Mouse (Mus musculus) adrenal gland, postnatal 4 days (tissue): Measurements from ENCODE around the gene Izumo4. TPM values are rescaled to one million over a fixed set of nuclear protein-coding genes. Genes with fewer than 3 reads are reported as not detected.

Source experiments
- DNase-seq, 2 experiments: peaks; one replicate each; pipeline ENCODE4 v3.0.0; 2021 to 2022; ENCODE audit warnings: low spot score in 2 of 2, mixed read lengths in 2 of 2
- long read RNA-seq, 2 experiments: library from polyadenylated mRNA; stranded (forward); transcript quantifications; one replicate each; pipeline ENCODE4 v2.0.0; 2021
- total RNA-seq, 2 experiments: library from RNA; stranded (reverse); gene quantifications; 2 replicates each; pipeline ENCODE4 v1.2.3; 2021

Izumo4 gene
- 10 to 100 TPM; 18.3 to 24.9 TPM for total RNA-seq
- long read RNA-seq, experiment 1, partial matches to known transcripts = 0 of 5 reads
- long read RNA-seq, experiment 1, other reads (novel, unspliced or antisense) = 5 of 5 reads
- long read RNA-seq, experiment 2, partial matches to known transcripts = 2 of 18 reads
- long read RNA-seq, experiment 2, other reads (novel, unspliced or antisense) = 16 of 18 reads

DNA sequence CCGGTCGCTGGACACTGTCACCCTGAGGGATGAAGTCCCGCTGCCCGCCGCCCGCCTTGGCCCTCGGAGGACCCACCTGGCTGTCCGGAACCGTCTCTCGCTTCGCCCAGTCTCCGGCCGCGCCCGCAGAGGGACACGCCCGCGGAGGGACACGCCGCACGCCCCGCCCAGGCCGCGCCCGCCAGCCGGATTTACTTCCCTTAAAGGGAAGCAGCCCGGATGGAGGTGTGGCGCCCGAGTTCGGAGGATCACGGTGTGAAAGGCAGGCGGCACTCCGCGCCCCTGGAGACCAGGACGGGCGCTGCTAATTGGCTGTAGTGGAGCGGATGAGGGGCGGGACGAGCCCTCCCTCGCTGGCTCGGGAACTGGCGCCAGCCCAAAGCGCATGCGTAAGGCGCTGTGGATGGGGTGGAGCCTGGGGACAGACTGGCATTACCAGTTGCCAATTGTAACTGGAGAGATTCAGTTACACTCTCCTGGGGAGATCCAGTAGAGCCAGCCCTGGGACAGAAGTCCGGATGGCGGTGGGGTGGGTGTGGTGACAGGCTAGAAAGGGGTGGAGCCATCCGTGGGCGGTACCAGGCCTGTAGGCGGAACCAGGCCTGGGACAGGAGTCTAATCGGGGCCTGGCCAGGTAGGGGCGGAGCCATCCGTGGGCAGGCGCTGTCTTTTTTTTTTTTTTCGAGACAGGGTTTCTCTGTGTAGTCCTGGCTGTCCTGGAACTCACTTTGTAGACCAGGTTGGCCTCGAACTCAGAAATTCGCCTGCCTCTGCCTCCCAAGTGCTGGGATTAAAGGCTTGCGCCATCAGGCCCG lies at the start of gene Izumo4, which contains the start of gene Mob3a:
Gene Izumo4 (plus strand): TSS at position 464 of the 815 bp plus-strand sequence.
Gene Mob3a (minus strand): TSS at position 257 of the 815 bp plus-strand sequence.
- DNase-seq = peak; percentile 96 to 98

DNA sequence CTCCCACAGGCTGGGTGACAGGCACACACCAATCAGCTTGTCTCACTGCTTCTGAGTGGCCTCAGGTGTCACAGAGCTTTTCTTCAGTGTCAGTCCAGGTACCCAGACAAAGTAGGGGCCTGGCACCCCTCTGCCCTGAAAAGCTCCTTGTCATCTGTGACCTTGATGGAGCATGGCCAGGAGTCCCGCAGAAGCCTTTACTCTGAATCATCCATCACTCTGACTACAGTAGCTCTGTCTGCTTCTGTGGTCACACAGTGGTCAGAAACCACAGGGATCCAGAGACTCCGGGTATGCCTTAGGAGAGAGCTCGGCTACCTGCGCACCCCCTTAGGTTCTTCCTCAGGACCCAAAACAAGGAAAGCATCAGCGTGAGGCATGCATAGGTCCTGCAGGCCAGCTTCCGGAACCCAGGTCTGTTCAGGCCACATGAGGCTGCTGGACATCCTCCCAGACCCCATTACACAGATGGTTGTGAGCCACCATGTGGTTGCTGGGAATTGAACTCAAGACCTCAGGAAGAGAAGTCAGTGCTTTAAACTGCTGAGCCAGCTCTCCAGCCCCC lies 48.7 kb upstream of the Izumo4 start:
- no peak for DNase-seq

DNA sequence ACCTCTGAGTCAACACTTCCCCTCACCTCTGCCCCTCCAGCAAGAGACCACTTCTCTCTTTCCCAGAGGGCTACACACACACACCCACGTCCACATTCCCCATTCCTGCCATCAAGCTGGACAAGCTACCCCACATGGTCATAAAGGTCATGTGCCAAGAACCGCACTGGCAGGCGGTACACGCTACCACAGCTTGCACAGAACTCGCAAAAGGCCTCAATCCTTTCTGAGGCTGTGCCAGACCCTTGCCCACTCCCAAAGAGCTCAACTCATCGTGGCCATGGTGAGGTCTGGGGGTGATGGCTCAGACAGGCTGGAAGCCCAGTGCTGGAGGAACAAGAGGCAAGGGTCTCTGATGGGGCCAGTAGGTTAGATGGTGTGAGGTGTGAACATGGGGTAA lies 47.1 kb upstream of the Izumo4 start:
- DNase-seq = no peak

DNA sequence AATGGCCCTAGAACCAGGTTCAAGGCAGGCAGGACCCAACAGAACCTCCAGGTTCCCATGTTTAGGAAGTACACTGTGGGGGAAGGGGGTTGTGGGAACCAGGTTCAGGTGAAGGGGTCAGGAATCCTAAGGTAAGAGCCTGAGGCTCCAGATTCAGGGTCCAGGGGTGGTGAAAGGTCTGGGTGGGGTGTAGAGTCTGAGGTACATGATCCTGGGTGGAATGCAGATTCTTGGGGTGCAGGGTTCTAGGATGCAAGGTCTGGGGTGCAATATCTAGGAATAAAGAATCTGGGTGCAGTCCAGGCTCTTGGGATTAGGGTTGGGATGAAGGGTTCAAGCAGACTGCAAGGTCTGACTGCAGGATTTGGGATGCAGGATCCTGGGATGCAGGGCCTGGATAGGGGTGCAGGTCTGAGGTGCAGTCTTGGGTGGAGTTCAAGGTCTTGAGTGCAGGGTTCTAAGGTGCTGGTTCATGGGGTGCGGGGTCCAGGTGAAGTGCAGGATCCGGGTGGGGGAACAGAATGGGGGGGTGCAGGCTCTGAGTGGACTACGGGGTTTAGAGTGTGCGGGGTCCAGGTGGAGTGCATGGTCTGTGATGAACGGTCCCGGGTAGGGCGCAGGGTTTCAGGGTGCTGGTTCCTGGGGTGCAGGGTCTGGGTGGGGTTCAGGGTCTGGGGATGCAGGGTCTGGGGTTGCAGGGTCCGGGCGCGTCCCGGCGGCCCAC lies 46.4 kb upstream of the Izumo4 start:
- no peak for DNase-seq

DNA sequence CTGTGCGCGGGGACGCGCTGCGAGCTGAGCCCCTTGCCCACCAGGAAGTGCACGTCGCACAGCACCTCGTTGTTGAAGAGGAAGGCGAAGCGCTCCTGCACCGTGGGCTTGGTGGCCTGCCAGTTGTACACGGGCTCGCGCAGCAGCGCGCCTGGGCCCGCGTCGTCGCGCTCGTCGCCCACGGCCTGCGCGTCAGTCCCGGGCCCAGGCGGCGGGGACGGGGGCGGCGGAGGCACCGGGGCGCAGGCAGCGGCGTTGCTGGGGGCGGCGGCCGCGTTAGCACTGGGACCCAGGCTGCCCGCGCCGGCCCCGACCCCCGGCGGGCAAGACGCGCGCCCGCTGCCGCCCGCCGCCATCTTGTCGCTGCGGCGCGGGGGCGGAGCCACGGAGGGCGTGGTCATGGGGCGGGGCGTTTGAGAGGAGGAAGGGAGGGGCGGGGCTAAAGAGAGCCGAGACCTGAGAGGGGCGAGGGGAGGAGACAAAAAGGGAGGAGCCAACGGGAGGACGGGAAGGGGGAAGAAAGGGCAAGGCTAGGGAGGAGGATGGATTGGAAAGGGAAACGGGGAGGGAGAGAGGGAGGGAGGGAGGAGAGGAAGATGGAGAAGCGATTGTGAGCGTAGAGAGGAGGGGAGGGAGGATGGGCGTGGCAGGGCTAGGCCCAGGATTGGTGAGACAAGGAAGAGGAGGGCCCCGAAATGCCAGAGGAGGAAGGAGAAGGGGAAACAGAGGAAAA lies 45.7 kb upstream of the Izumo4 start:
- peak; percentile 94 to 95 for DNase-seq

DNA sequence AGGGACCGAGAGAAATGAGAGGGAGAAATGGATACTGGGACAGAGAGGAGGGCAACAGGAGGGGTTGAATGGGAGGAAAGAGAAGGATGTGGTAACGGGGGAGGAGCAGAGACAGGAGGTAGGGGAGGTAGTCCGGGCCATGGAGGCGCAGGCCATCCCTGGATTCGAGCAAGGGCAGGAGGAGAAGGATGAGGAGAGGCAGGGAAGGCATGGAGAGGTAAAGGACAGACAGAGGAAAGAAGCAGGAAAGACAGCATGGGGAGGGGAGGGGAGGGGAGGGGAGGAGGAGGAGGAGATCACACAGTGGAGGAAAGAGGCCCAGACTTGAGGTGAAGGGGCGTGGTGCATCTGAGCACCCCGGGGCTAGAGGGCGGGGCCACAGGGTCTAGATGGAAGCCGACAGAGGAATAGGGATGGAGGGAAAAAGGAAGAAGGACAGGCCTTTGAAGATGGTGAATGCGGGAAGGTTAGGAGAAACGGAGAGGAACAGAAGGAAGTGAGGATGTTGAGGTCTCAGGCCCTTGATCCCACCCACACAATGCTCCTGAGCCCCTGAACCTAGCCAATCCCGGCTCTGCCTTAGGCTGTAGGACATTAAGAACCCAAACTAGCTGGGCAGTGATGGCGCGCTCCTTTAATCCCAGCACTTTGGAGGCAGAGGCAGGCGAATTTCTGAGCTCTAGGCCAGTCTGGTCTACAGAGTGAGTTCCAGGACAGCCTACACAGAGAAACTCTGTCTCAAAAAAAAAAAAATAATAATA lies 44.9 kb upstream of the Izumo4 start, which contains the start of gene Btbd2:
Gene Btbd2 (minus strand): TSS at position 209 of the 761 bp plus-strand sequence.
- DNase-seq = no peak

DNA sequence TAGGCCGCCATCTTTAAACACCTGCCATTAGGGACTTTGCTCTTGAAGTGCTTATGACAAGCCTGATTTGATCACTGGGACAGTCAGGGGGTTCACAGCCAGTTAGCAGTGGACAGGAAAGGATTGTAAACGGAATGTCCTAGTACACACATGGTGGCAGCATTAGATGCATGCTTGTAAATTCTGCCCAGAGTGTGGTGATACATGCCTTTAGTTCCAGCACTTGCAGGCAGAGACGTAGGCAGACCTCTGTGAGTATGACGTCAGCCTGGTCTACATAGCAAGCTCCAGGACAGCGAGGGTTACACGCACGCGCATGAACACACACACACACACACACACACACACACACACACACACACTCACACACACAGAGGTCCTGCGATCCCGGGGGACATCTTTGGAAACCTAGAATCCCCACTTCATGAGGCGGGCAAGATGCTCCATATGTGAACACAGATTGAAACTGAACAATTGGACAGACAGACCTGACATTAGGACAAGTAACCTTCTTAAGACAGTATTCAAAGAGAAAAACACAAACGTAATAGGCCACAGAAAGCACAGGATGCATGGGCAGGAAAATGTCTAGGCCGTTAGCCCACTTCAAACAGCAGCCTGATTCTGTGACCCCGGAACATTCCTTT lies 43.7 kb upstream of the Izumo4 start:
- no peak for DNase-seq

DNA sequence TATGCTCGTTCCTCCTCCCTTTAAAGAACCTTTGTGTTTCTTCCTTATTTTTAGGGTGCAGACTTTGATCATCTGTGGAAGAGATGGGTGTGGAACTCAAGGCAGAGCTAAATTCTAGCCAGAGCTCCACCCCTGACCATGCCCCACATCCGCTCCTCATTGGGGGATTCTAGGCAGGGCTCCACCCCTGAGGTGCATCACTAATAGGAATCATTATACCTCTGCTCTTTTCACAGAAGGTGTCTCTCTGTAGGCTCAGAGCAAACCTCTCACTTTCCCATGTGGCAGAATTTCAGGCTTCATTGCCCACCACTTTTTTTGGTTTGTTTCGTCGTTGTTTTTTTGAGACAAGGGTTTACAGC lies 43.2 kb upstream of the Izumo4 start:
- DNase-seq = no peak

DNA sequence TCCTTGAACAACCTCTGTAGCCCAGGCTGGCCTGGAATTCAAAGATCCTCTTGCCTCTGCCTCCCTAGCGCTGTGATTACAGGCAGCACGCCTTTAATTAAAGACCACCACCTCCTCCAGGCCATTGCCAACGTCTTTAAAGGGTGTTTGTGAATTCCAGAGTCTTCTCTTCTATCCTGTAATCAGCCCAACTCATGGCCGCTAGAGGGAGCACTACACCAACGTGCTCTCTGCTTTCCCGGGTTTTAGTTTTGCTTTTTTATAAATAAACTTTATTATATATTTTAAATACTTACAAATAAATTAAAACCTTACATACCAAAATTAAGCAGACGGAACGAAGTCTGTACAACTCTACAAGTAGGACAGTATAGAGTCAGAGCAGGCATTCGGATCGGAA lies 42.8 kb upstream of the Izumo4 start:
- peak; percentile 46 to 56 for DNase-seq

DNA sequence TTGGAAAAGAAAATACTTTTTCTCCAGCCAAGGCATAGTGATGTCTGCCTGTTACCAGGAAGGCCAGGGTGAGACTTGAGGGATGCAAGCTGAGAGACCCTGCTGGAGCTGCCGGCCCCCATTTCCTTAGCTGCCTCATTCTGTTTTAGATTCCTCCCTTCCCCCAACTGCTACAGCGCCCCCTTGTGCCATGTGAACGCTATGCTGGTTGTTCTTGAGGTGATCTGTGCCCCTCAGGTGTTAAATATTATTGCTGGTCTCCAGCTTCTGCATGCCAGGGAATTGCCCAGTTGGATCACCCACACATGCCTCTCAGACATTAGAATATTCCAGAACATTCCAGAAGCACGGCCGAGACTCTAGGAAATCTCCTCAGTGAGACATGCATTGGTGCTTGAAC lies 40.8 kb upstream of the Izumo4 start:
- DNase-seq = no peak

DNA sequence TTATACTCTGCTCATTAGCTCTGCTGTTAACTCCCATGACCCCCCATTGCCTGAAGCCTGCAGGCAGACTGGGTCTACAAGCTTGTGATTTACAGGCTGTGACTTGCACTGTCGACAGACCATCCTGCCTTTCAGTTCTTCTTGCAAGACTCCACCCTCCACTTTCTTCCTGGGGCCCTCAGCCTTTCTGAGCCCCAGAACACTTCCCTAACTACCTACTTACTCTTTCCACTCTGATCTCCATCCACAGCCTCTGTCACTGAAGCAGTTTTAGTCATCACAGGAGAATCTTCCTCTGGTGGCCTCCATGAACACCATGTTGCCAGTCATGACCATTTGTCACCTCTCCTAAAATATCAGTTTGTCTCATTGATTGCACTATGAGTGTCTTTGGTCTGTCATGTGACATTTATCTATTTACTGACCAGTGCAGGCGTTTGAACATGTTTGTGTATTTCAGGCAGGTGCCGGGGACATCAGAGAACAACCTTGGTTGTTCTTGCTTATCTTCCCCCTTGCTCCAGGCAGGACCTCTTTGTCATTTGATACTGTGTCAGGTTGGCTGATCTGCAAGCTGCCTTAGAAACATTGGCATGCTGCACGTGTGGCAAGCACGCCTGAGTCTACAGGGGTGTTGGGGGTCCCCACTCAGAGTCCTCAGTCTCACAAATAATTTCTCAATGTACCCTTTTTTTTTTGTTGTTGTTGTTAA lies 38.3 kb upstream of the Izumo4 start:
- DNase-seq = no peak

DNA sequence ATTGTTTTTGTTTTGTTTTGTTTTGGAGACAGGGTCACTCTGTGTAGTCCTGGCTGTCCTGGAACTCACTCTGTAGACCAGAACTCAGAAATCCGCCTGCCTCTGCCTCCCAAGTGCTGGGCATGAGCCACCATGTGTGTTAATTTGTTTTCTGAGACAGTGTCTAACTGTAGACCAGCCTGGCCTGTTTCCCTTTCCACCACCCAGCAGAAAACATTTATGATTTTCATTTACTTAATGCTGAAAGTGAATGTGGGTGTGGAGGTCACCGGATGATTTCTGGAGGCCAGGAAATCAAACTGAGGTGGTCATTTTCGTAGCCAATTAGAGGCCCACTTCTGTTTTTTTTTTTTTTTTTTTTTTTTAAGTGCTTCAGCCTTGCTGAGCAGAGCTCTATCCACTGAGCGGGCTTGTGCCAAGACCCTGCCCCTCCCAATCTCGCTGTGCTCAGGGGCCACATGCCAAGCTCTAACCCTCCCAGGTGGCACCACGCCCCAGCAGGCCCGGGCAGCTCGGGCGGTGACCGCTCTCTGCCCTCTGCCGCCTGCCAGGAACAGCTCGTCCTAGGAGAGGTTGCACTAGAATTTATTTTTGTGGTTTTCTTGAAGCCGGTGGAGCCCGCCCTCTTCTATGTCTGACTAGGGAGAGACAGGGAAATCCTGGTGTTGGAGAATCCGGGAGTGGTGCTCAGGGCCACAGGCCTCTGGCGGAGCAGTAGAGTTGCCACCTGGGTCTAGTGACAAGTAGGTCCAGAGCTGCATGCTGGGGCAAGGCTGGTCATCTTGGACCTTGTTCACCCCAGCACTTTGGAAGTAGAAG lies 37.6 kb upstream of the Izumo4 start:
- peak; percentile 51 to 66 for DNase-seq

DNA sequence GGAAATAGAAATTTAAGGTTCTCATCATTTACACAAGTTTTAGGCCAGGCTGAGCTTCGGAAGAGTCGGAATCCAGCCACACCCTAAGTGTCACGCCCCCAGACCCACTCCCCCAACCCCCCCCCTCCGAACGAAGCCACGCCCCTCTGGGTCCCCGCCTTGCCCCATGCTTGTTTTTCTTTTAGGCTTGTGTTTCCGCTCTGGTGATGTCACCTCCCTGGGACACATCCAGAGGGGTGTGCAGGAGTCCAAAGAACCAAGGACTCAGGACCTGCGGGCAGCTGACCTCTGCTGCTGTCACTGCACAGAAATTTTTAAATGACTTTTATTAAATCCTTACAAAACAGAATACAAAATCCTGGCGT lies 37.0 kb upstream of the Izumo4 start:
- no peak for DNase-seq

DNA sequence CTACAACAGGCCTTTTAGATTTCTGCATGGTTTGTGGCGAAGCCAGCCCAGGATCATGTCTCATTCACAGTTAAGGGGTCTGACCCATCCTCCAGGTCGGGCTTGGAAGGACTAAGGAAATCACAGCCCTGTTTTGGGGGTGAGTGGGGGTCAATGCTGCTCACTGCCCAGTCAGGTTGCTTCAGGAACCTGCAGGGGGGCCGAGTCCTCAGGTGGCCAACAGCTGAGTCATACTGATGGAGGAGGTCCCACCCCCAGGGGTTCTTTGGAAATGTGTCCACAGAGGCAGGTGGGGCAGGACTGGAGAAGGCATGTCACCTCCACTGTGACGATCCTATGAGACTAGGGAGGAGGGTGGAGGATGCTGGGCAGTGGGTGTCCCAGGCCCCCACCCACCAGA lies 36.5 kb upstream of the Izumo4 start:
- no peak for DNase-seq

DNA sequence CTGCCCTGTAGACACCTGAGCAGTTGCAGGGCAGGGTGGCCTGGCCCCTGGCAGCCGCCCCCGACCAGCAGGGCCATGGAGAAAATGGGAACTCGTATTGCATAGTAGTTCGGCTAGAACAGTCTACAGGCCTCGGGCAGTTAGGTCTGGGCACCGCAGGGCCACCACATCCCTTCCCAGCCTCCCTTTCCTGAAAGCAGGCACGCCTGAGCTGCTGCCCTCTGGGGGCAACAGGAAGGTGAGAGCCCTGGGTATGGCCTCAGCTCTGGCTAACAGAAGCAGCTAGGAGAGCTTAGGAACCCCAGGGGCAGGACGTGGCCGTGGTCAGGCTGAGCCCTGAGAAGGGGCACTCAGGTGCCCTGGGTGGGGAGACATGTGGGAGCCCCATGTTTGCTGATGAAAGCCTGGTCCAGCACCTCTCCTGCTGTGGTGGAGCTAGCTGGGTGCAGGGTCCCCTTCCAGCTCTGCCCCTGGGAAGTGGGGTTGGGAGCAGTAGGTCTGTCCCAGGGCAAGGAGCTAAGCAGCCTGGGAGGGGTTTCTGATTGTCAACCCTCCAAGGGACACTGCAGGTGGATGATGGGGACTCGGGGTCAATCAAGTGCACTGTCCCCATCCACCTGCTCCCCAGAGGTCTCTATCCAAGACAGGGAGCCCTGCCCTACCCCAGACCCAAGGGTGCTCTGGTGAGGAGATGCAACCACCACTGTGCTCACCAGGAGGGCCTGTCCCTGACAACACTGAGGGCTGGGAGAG lies 35.8 kb upstream of the Izumo4 start:
- no peak for DNase-seq

DNA sequence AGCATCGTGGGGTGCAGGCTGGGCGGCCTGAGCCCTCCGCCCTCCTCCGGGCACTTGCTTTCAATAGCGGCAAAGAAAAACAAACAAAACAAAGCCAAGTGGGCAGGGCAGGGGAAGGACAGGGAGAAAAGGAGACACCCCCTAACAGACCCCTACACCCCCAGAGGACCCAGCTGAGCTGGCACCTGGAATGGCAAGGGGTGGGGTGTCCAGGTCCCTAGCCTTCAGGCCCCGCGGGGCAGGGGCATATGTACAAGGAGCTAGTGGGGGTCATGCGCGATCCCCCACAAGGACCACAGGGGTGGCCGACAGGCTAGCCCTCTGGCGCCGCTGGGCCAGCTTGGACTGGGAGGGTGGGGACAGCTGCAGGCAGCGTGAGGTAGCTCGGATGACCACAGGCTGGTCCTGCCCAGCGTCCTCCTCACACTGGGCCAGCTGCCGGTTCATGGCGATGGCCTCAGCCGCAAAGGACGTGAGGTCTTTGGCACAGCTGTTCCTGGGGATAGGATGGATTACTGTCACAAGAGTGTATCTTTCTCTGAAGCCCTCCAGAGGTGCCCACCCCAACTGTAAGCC lies 35.1 kb upstream of the Izumo4 start:
- DNase-seq = no peak

DNA sequence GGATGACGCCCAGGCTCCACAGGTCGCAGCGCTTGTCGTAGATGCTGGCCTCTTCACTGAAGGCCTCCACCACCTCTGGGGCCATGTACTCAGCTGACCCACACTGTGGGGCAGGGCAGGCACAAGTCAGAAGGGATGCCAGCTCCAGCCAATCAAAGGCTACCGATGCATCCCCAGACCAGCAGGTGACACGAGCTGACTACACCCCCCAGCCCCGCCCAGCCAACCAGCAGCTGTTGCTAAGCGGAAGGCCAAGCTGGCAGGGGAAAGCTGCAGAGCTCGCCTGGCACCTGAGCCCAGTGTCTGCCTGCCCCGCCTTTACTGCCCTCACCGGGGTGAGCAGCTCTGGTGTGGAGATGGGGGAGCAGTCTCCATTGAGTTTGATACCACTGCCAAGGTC lies 33.4 kb upstream of the Izumo4 start:
- no peak for DNase-seq
